9 mouse cellular contexts compared by ENCODE assay signal in genomic region chr16:84802217-84802616, GRCm38 (mm10). TPM values are rescaled to one million over a fixed set of nuclear protein-coding genes. Genes with fewer than 3 reads are reported as not detected.
DNase-seq lines count a peak whose midpoint lies in the region; ATAC-seq lines count a peak whose summit lies in the region.
"Had no signal": no experiment of that assay in that cellular context is flagged by ENCODE, and none has a peak within 500 bp of the region (broad histone marks: within the 10 kb centered on the region; RNA-seq: fewer than 3 reads in every experiment).

No protein-coding gene starts in this region.

- no peak overlapping the region for H3K9ac ChIP-seq in forebrain, embryonic 14.5 days (ENCODE audit: low read length)
- no peak overlapping the region for H3K9ac ChIP-seq in forebrain, embryonic 15.5 days (replicated peaks)
- no peak overlapping the region for H3K9ac ChIP-seq in forebrain, embryonic 16.5 days (replicated peaks; ENCODE audit: low read depth, low read length)
- H3K9ac ChIP-seq: limb, embryonic 12.5 days had no signal

- DNase-seq in forebrain, embryonic 14.5 days (ENCODE audit: low spot score), result peak; percentile 16
- peak; percentile 64 for DNase-seq in ZHBTc4 (ENCODE audit: low read depth, low spot score)
- peak; percentile 77 for DNase-seq in heart, embryonic 10.5 days (ENCODE audit: low spot score)
- DNase-seq in kidney, postnatal 36 days, result peak; percentile 76 to 81
- DNase-seq in embryo, embryonic 10.5 days (ENCODE audit: low spot score), result no peak
- no peak for DNase-seq in midbrain, embryonic 10.5 days (ENCODE audit: low spot score)

- no peak for ATAC-seq in forebrain, embryonic 14.5 days
- no peak for ATAC-seq in forebrain, embryonic 15.5 days (replicated peaks)
- ATAC-seq in forebrain, embryonic 16.5 days, result no peak

- no peaks in the 10 kb centered on the region for H3K9me3 ChIP-seq in forebrain, embryonic 14.5 days (replicated peaks; ENCODE audit: control insufficient read depth, low read length)
- H3K9me3 ChIP-seq in forebrain, embryonic 15.5 days, result no peaks in the 10 kb centered on the region
- no peaks in the 10 kb centered on the region for H3K9me3 ChIP-seq in heart, embryonic 10.5 days
- H3K9me3 ChIP-seq in forebrain, embryonic 16.5 days (ENCODE audit: control insufficient read depth, low read length), result no peaks in the 10 kb centered on the region
- H3K9me3 ChIP-seq in midbrain, embryonic 10.5 days (replicated peaks), result no peaks in the 10 kb centered on the region
- H3K9me3 ChIP-seq: limb, embryonic 12.5 days had no signal

- H3K4me3 ChIP-seq in forebrain, embryonic 14.5 days (ENCODE audit: low read depth, low read length), result no peak overlapping the region
- H3K4me3 ChIP-seq in forebrain, embryonic 15.5 days, result no peak overlapping the region
- H3K4me3 ChIP-seq in heart, embryonic 10.5 days, result no peak overlapping the region
- no peak overlapping the region for H3K4me3 ChIP-seq in forebrain, embryonic 16.5 days (replicated peaks; ENCODE audit: low read length)
- no peak overlapping the region for H3K4me3 ChIP-seq in midbrain, embryonic 10.5 days
- H3K4me3 ChIP-seq: limb, embryonic 12.5 days had no signal

- H3K4me2 ChIP-seq in forebrain, embryonic 14.5 days (ENCODE audit: low read length), result no peak overlapping the region
- H3K4me2 ChIP-seq in forebrain, embryonic 15.5 days (replicated peaks), result no peak overlapping the region
- no peak overlapping the region for H3K4me2 ChIP-seq in forebrain, embryonic 16.5 days (ENCODE audit: low read length)
- H3K4me2 ChIP-seq: limb, embryonic 12.5 days had no signal

- H3K36me3 ChIP-seq in forebrain, embryonic 14.5 days (ENCODE audit: control insufficient read depth, insufficient read depth, low read length), result peaks cover 13% of the 10 kb centered on the region; the same call in 1 of the 2 replicates
- H3K36me3 ChIP-seq in forebrain, embryonic 15.5 days, result no peaks in the 10 kb centered on the region
- H3K36me3 ChIP-seq in heart, embryonic 10.5 days, result no peaks in the 10 kb centered on the region
- H3K36me3 ChIP-seq in forebrain, embryonic 16.5 days (ENCODE audit: control insufficient read depth, insufficient read depth), result no peaks in the 10 kb centered on the region
- H3K36me3 ChIP-seq in midbrain, embryonic 10.5 days, result peaks cover 44% of the 10 kb centered on the region
- H3K36me3 ChIP-seq: limb, embryonic 12.5 days had no signal

- H3K4me1 ChIP-seq in forebrain, embryonic 14.5 days (ENCODE audit: control insufficient read depth, insufficient read depth, low read length), result no peaks in the 10 kb centered on the region
- H3K4me1 ChIP-seq in forebrain, embryonic 15.5 days, result no peaks in the 10 kb centered on the region
- H3K4me1 ChIP-seq in heart, embryonic 10.5 days, result peaks cover 6% of the 10 kb centered on the region; the same call in 1 of the 2 replicates
- no peaks in the 10 kb centered on the region for H3K4me1 ChIP-seq in forebrain, embryonic 16.5 days (replicated peaks; ENCODE audit: control insufficient read depth, insufficient read depth, low read length)
- H3K4me1 ChIP-seq in midbrain, embryonic 10.5 days, result no peaks in the 10 kb centered on the region
- H3K4me1 ChIP-seq: limb, embryonic 12.5 days had no signal

- H3K27me3 ChIP-seq in forebrain, embryonic 14.5 days (replicated peaks; ENCODE audit: control insufficient read depth, insufficient read depth, low read length), result no peaks in the 10 kb centered on the region
- no peaks in the 10 kb centered on the region for H3K27me3 ChIP-seq in forebrain, embryonic 15.5 days
- H3K27me3 ChIP-seq in heart, embryonic 10.5 days (ENCODE audit: insufficient read depth, poor library complexity, severe bottlenecking), result no peaks in the 10 kb centered on the region
- no peaks in the 10 kb centered on the region for H3K27me3 ChIP-seq in forebrain, embryonic 16.5 days (replicated peaks; ENCODE audit: control insufficient read depth, insufficient read depth, low read length)
- no peaks in the 10 kb centered on the region for H3K27me3 ChIP-seq in midbrain, embryonic 10.5 days (ENCODE audit: low read depth, poor library complexity, severe bottlenecking)
- H3K27me3 ChIP-seq: limb, embryonic 12.5 days had no signal

- 76% methylated on average over 6 of the region's 6 CpGs for WGBS in forebrain, embryonic 14.5 days
- 72% methylated on average over 6 of the region's 6 CpGs for whole genome bisulfite sequencing in forebrain, embryonic 15.5 days
- 69% methylated on average over 6 of the region's 6 CpGs for WGBS in heart, embryonic 10.5 days
- 73% methylated on average over 6 of the region's 6 CpGs for WGBS in forebrain, embryonic 16.5 days
- 95% methylated on average over 6 of the region's 6 CpGs for WGBS in midbrain, embryonic 10.5 days

- no peak overlapping the region for H3K27ac ChIP-seq in forebrain, embryonic 14.5 days (ENCODE audit: low read depth, low read length)
- H3K27ac ChIP-seq in forebrain, embryonic 15.5 days (replicated peaks), result no peak overlapping the region
- no peak overlapping the region for H3K27ac ChIP-seq in heart, embryonic 10.5 days
- H3K27ac ChIP-seq in forebrain, embryonic 16.5 days (ENCODE audit: low read length), result no peak overlapping the region
- no peak overlapping the region for H3K27ac ChIP-seq in midbrain, embryonic 10.5 days (replicated peaks)
- H3K27ac ChIP-seq: limb, embryonic 12.5 days had no signal

RNA-seq across cellular contexts. Expression of gene Jam2, which starts 28.3 kb away (rescaled TPM):
- 28.9 and 29.1 TPM in 2 replicates for polyA plus RNA-seq in forebrain, embryonic 14.5 days (2014; fragmentation: Nextera tagmentation; extraction: Ambion mirVana)
- 16.7 and 18.4 TPM in 2 replicates for polyA plus RNA-seq in forebrain, embryonic 15.5 days (2015; fragmentation: Nextera tagmentation; extraction: Ambion mirVana)
- 3.5 and 4.6 TPM in 2 replicates for polyA plus RNA-seq in heart, embryonic 10.5 days (2016; fragmentation: Nextera tagmentation; extraction: Ambion mirVana)
- polyA plus RNA-seq in forebrain, embryonic 16.5 days (2015; fragmentation: Nextera tagmentation; extraction: Ambion mirVana), result 15.8 and 18.0 TPM in 2 replicates
- 53.0 and 67.8 TPM in 2 replicates for polyA plus RNA-seq in midbrain, embryonic 10.5 days (2016; fragmentation: Nextera tagmentation; extraction: Ambion mirVana)

RNA-seq across cellular contexts. Expression of gene Gabpa, which starts 32.5 kb away (rescaled TPM):
- polyA plus RNA-seq in forebrain, embryonic 14.5 days (2014; fragmentation: Nextera tagmentation; extraction: Ambion mirVana), result 25.4 and 29.5 TPM in 2 replicates
- polyA plus RNA-seq in forebrain, embryonic 15.5 days (2015; fragmentation: Nextera tagmentation; extraction: Ambion mirVana), result 26.4 and 26.9 TPM in 2 replicates
- polyA plus RNA-seq in heart, embryonic 10.5 days (2016; fragmentation: Nextera tagmentation; extraction: Ambion mirVana), result 38.4 and 45.6 TPM in 2 replicates
- polyA plus RNA-seq in forebrain, embryonic 16.5 days (2015; fragmentation: Nextera tagmentation; extraction: Ambion mirVana), result 26.7 and 33.0 TPM in 2 replicates
- polyA plus RNA-seq in midbrain, embryonic 10.5 days (2016; fragmentation: Nextera tagmentation; extraction: Ambion mirVana), result 35.5 and 37.5 TPM in 2 replicates

RNA-seq across cellular contexts. Expression of gene Atp5j, which starts 33.2 kb away (rescaled TPM):
- 835 and 910 TPM in 2 replicates for polyA plus RNA-seq in forebrain, embryonic 14.5 days (2014; fragmentation: Nextera tagmentation; extraction: Ambion mirVana)
- 748 and 755 TPM in 2 replicates for polyA plus RNA-seq in forebrain, embryonic 15.5 days (2015; fragmentation: Nextera tagmentation; extraction: Ambion mirVana)
- polyA plus RNA-seq in heart, embryonic 10.5 days (2016; fragmentation: Nextera tagmentation; extraction: Ambion mirVana), result 1,023 and 1,250 TPM in 2 replicates
- 635 and 648 TPM in 2 replicates for polyA plus RNA-seq in forebrain, embryonic 16.5 days (2015; fragmentation: Nextera tagmentation; extraction: Ambion mirVana)
- polyA plus RNA-seq in midbrain, embryonic 10.5 days (2016; fragmentation: Nextera tagmentation; extraction: Ambion mirVana), result 818 and 827 TPM in 2 replicates

Comparison
In these comparisons a context has a peak if more than half of its experiments do, and no peak if none do; other contexts are left out.
1. DNase-seq: peak in forebrain, embryonic 14.5 days (single experiment), ZHBTc4 (single experiment), heart, embryonic 10.5 days (single experiment) and kidney, postnatal 36 days (2 of 2); none in embryo, embryonic 10.5 days (single experiment) and midbrain, embryonic 10.5 days (single experiment).